Mouse (Mus musculus): Measurements from ENCODE around the gene Fam114a2.

Fam114a2 gene

DNA sequence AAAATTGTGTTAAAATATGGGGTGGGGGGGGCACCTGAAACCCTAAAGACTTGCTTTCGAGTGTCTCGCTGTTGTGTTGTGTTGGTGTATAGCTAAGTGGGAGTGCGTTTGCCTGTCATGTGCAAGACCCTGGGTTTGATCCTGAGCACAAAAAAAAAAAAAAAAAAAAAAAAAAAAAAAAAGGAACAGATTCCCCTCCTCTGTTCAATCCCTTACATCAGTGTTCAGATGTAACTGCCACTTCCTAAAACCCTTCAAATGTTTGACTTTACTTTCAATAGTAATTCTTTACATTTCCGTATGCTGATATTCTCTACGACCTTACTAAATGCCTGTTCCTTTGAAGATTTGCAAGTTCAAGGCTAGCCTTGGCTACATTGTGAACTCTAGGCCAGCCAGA lies 887 bp upstream of the Fam114a2 start:
- DNase-seq (ENCODE audit: low read depth, low spot score) = no peak

DNA sequence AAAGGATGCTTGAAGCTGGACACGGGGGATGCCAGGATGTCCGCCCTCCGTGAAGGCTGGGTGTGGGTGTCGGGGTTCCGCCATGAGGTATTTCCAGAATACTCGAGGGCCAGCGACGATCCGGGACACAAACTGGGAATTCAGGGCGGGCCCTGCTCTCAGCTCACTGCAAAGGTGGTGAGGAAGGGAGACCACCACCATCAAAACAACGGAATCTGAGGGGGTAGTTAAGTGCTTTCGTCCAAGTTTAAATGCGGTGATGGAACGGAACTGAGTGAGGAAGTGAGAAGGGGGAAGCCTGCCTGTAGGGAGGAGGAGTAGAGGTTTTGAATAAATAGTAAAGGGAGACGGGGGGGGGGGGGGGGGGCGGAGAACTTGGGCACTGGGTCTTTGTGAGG lies 333 bp upstream of the Fam114a2 start:
- no peak for DNase-seq (ENCODE audit: low read depth, low spot score)

DNA sequence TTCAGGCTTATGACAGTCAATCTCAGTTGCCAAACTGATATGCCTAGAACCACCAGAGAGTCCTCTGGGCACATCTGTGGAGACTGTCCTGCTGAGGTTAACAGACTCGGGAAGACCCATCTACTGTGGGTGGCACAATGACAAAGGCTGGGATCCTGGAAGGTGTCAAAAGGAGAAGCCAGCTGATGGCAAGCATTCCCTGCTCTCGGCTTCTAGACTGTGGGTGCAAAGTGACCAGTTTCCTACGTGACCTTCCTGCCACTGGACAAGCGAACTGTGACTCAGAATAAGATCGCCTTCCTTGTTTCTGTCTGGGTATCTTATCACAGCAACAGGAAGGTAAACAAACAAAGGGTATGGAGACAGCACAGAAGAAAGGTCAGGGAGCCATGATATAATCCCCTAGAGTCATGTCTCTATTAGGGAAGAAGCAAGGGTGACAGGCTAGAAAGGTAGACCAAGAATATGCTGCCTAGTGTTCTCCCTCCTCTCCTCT lies 1.4 kb downstream of the Fam114a2 start:
- no peak for DNase-seq (ENCODE audit: low read depth, low spot score)

DNA sequence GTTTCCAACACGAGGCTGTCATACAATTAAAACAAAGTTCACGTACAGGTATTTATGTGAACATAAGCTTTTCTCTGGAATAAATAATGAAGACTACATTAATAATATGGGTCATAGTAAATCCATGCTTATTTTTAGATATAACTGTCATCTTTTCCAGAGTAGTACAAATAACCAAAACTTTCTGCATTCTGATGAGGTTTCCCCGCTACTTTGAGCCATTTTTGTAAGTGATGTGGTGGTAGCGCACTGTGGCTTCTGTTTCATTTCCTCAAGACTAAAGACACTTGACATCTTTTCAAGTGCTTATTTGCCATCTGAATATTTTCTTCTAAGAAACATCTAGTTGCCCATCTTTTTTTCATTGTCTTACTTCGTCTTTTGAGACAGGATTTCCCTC lies 3.2 kb downstream of the Fam114a2 start:
- no peak for DNase-seq (ENCODE audit: low read depth, low spot score)

DNA sequence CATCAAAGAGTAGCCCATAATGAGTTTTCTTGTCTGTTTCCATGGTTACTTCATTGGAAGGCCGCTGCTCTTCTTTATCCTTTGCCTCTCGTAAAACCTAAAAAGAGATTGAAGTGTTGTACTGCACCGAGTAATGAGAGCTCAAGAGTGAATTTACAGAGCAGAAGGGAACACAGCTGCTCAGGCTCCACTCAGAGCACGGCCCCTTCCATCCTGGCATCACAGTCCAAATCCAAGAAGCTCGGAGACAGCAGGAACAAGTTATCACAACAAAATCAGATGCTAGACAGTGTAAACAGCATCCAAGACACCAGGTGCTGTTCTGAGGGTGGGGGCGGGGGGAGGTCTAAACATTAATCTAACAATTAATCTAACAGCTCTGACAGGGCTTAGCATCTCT lies 11.5 kb downstream of the Fam114a2 start:
- no peak for DNase-seq (ENCODE audit: low read depth, low spot score)

DNA sequence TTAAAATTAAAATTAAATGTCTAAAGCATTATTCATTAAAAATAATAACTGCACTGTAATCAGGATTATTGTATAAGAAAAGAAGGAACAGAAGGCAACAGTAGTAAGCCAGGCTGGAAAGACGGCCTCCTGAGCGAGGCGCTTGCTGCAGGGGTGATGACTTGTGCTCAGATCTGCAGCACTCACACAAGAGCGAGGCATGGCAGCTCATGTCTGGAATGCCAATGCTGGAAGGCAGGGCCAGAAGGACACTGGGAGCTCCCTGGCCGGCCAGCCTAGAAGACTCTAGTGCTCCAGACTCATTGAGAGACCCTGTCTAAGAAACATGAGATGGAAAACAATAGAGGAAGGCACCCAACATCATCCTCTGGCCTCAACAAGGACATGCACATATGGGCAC lies 15.3 kb downstream of the Fam114a2 start:
- no peak for DNase-seq (ENCODE audit: low read depth, low spot score)

DNA sequence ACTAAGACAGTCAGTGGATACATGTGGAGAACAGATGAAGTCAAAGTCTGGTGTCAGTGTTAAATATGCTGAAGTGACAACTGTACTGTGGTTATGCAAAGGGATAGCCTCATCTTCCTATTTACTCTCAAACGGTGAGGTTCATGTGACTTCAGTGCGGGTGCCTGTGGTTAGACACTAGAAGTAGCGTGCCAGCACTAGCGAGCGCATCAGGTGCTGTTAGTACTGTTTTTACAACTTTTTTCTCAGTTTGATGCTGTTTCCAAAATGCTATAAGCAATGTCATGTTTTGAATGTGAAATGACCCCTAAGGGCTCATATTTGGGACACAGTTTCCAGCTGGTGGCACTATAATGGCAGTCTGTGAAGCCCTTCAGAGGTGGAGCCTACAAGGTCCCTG lies 20.2 kb downstream of the Fam114a2 start:
- no peak for DNase-seq (ENCODE audit: low read depth, low spot score)

DNA sequence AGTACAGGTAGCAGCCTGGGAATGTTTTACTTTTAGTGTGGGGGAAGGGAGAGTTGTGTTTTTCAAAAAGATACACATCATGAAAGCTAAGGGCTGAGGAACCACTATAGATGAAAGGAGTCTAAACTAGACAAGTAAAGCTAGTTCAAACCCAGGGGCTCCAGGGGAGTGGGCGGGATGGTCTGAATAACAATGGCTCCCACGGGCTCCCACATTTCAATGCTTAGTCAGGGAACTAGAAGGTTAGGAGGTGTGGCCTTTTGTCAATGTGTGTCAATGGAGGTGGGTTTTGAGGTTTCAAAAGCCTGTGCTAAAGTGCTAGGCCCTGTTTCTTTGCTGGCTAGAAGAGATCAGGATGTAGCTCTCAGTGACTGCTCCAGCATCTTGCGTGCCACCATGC lies 20.7 kb downstream of the Fam114a2 start:
- DNase-seq (ENCODE audit: low read depth, low spot score) = no peak

DNA sequence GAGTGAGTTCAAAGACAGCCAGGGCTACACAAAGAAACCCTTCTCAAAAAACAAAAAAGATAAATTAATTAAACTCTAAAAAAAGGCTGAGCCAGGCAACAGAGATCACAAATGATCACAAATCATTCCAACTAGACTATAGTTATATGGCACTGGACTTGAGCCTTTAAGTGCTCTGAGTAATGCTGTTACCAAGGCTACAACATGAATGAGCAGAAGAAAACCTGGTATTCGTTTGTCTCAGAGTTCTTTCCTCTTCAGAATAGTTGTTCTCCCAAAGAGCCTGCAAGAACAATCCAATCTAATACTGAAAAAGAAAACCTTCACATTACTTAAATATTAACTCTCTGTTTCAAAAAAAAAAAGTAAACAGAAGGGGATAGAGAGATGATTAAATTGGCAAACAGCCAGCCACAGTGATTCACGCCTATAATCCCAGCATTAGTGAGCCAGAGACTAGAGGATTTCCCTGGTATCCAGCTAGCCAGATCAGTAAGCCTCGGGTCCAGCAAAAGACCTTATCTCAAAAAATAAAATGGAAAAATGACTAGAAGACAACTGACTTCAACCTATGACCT lies 21.9 kb downstream of the Fam114a2 start:
- no peak for DNase-seq (ENCODE audit: low read depth, low spot score)

DNA sequence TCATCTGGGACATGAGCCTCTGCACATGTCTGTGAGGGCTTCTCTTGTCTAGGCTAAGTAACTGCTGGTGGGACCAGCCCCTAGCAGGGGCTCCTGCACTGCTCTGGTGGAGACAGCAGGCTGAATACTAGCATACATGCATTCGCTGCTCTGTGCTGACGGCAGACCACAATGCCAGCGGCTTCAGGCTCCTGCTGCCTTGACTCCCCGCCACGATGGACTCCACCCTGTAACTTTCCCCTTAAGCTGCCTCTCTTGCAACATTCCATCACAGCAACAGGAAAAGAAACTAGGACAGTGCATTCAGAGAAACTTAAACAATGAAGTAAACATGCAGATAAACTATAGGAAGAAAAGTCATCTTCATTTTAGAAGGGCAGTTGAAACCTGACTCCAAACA lies 30.0 kb downstream of the Fam114a2 start:
- no peak for DNase-seq (ENCODE audit: low read depth, low spot score)

DNA sequence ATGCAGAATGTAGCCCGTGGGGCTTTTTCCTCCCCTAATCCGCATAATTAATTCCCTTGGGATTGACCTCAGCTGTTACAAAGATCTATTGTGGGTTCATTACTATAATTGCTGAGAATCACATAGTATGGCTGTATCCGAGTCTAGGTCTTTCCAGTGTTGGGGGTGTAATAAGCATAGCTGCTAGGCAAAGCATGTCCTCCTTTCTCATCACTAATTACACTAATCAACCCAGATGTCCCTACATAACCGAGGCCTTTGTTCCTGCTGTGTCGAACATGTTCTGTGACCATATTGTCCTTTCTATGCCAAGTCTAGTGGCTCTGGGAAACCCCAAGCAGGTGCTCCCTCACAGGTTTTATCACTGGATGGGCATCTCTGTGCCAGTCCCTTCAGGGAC lies 40.3 kb downstream of the Fam114a2 start:
- DNase-seq (ENCODE audit: low read depth, low spot score) = no peak

DNA sequence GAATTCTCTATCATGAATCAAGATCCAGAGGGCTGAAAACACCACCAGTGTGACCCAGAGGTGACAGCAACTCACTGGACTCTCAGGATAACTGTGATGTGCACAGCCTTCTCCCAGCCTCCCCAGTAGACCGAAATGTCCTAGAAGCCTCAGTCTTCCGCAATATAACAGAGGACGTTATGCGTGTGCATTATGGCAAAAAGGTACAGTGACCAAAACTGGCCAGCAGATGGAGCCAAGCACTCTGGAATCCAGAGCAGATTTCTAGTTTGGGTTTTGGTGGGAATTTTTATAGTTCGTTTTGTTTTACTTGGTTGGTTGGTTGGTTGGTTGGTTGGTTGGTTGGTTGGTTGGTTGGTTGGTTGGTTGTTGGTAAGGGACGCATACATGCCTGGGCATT lies 43.3 kb downstream of the Fam114a2 start:
- DNase-seq (ENCODE audit: low read depth, low spot score) = peak; percentile 29

DNA sequence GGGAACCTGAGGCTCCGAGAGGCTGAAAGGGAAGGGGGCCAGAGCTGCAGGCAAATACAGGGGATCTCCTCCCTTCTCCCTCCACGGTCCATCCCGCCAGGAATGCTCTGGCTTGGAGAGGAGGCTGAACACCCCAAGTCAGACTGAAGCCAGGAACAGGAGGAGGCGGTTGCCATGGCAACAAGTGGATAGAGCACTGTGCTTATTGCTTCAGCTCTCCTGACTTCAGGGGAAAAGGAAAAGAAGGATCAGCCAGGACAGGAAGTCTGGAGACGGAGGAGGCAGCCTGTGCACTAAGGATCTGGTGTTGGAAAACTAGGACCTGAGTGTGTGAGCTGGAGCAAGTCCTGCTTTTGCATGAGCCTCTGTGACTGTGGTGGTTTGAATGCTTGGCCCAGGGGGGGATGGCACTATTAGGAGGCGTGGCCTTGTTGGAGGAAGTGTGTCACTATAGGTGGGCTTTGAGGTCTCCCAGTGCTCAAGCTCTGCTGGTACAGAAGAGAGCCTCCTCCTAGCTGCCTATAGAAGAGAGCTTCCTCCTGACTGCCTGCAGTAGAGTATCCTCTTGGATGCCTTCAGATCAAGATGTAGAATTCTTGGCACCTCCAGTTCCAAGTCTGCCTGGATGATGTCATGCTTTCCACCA lies 44.0 kb downstream of the Fam114a2 start:
- no peak for DNase-seq (ENCODE audit: low read depth, low spot score)

DNA sequence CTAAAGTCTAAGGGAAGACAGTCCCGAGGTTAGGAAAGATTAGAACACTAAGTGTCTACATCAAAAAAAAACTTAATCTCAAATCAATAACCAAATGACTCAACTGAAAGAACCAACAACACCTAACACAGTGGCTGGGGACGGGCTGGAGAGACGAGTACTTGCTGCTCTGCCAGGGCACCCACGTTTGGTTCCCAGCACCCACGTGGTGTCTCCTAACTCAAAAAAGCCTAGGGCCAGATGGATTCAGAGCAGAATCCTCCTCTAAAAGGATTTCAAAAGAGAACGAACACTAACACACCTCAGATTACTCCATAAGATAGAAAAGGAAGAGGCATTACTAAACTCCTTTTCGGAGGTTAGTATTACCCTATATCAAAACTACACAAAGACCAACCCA lies 47.4 kb downstream of the Fam114a2 start:
- no peak for DNase-seq (ENCODE audit: low read depth, low spot score)

DNA sequence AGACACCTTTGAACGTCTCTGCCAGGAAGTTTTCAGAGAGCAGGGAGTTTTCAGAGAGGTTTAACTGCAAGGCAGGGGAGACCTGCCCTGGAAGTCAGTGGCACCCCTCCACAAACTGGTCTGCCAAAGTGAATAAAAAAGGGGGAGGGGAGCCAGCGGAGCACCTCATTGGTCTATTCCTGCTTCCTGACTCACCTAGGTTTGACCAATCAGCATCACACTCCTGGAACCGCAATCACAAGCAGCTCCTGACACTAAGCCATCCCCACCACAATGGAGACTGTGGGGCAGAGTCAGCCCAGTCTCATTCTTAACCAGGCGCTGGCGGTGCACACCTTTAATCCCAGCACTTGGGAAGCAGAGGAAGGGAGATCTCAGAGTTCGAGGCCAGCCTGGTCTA lies 48.4 kb downstream of the Fam114a2 start:
- no peak for DNase-seq (ENCODE audit: low read depth, low spot score)

DNA sequence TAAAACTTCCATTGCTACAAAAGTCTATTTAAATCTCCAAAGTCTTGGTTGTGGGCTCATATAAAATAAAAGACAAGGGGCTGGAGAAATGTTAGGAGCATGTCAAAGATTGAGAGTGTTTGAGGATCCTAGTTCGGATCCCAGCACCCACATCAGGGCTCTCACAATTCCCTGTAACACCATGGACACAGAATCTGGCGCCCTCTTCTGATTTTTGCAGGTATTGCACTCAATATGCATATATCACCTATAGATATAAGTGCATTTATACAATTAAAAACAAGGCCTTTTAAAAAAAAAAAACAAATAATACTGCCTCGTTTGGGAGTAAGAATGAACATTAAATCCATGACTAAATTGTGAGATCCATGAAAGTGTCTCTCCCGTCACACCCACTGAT lies 49.7 kb downstream of the Fam114a2 start:
- no peak for DNase-seq (ENCODE audit: low read depth, low spot score)

DNA sequence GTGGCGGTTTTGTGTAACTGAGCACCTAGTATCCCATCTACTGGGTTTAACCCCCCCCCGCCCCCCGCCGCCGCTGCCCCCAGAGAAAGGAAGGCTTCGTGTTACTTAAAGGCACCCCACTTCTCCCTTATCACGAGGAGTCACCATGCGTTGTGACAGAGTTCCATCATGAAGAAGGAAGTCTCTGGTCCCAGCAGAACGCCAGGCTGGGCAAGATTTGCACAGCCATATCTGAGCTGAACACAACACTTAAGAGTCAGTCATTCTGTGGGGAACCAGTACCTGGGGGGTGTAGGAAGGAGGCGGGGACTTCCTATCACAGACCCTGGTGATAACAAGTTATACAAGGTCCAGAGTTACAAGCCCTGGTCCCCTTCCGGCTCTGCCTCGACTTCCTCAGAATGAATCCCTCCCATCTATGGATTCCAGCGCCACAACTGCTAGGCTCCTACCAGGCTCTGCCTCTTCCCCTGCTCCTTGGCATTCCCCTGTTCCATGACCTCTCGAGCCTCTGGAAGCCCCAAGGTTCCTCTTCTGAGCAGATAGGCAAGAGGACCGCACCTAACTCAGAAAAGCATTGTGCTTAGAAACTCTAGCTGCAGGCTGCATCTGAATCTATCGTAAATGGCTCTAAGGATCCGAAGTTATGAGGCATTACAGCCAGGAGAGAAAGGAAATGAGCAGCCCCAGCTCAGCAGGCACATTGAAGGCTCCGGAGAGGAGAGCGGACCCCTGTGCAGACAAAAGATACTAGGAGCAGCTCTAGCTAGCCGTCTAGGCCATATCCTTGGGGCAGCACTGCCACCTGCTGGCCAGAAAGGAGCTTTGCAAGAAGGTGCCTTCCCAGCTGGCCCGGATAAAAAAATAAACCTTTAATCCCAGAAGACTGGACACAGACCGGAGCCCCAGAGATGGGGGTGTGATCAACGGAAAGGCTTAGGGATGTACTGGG lies 51.0 kb downstream of the Fam114a2 start:
- DNase-seq (ENCODE audit: low read depth, low spot score) = peak; percentile 69

DNA sequence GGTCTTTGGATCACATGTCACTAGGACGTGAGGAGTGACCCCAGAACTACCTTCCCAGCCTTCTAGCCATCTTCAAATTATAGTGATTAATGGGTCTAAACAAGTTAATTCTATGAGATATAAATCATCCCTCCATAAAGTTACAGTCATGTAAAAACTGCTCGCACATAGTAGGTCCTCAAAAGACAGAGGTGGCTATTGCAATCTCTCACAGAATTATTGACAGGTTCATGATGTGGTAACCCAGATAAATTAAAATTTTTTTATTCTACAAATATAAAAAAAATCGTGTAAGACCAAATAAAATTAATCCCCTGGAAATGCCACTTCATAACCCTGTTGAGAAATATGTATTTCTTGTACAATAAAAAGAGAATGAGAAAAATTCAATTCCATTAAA lies 52.6 kb downstream of the Fam114a2 start:
- no peak for DNase-seq (ENCODE audit: low read depth, low spot score)

DNA sequence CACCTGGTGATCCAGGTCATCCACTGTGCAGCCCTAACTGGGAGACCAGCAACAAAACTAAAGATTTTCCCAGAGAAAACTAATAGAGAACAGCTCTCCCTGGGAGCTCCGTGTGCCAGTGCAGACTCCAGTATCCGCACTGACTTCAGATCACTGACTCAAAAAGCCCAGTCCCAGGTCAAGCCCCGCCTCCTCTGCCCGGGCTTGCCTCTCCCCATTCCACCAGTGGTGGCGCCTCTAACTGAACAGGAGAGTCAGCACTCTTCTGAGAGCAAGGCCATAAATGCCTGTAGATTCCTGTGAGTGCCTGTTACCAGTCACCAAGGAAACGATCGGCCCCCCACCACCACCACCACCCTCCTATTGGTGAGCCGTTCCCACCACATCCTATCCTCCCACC lies 53.4 kb downstream of the Fam114a2 start:
- DNase-seq (ENCODE audit: low read depth, low spot score) = no peak

DNA sequence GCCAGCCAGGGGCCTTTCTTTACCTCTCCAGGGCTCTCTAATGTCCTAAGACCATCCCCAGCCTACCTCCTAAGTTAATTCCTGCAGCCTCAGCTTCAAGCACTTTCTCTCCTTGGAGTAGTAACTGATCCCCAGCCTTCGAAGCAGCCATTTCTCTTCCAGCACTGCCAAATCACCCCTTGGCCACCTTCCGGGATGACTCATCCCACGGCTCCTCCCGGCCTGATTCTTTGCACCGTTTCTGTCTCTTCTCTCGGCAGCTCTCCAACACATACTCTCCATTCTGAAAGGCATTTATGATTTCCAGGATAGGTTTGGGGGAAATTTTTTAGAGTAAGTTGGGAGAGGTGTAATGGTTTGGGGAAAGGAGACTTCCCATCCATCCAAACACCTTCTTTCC lies 58.7 kb downstream of the Fam114a2 start:
- no peak for DNase-seq (ENCODE audit: low read depth, low spot score)

DNA sequence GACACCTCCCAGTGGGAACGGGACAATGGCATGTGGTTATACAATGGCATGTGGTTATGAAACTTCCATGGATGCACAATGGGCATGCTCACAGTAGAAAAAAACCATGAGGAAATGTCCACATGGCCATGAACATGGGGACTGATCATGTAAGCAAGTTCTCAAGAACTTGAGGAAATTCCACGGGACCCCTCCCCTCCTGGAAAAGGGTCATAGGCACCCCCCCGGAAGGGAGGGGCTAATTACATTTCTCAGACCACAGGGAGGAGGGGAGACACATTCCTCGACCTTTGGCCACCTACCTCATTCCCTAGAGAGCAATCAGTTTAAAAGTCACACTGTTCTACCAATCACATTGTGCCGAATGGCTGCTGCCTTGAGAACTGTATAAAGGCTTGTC lies 64.0 kb downstream of the Fam114a2 start:
- no peak for DNase-seq (ENCODE audit: low read depth, low spot score)

DNA sequence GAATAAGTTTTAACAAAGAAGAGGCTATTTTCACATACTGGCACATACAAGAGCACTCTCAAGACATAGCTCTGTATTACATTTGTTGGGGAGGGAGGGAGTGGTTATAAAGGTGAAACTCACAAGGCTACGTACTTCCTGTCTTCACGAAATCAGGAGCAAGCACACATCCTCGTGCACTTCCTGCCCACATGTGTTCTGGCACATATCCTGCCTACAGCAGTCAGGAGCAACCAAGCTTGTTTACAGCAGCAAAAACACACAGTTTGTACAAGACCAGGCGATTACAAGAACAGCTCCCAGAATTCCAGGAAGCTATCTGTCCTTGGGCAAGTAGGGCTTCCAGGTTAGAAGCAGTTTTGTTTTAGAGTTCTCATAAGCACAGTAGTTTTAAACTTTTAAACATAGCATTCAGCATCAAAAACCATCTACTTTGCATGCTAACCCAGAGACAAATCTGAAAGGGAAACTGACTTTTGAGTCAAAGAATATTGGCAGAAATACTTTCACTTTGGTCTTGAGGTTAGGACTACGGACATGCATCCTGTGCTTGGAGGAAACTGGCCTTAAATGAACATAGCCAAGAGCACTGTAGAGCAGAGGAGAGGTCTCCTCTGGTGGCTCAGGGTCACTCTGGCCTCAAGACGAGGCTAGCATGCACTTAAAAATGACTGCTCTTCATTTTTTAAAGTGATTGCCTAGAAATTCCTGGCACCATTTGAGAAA lies 73.0 kb downstream of the Fam114a2 start:
- no peak for DNase-seq (ENCODE audit: low read depth, low spot score)

Measured in embryo, embryonic 11.5 days (tissue).